Mouse (Mus musculus) MEL (cell line): ENCODE results near the gene Abcb9. TPM values are rescaled to one million over a fixed set of nuclear protein-coding genes. Genes with fewer than 3 reads are reported as not detected.

ENCODE experiments used
- DNase-seq: peaks from one replicate; pipeline ENCODE4 v3.0.0; 2011; ENCODE audit warnings: low read depth, low spot score
- H3K27ac ChIP-seq: 2 replicates; pipeline ENCODE4 v1.5.1; 2012; ENCODE audit warnings: low read depth, mild to moderate bottlenecking, control low read depth, low read length, moderate library complexity; ENCODE audit not compliant: control insufficient read depth
- H3K27me3 ChIP-seq, 2 experiments: fragments of 150-350 bp in 1 of 2; sonication (generic) in 1 of 2; 2 replicates each; pipeline ENCODE4 v1.6.1; 2012; ENCODE audit warnings: low read length in 2 of 2, mild to moderate bottlenecking in 2 of 2, improper control_type of control experiment in 1 of 2, moderate library complexity in 1 of 2; ENCODE audit not compliant: insufficient read depth in 2 of 2, control insufficient read depth in 1 of 2
- H3K36me3 ChIP-seq, 2 experiments: 2 replicates each; pipeline ENCODE4 v1.6.1; 2012 to 2014; ENCODE audit warnings: low read length in 2 of 2, improper control_type of control experiment in 1 of 2, inconsistent platforms in 1 of 2, mild to moderate bottlenecking in 1 of 2; ENCODE audit not compliant: insufficient read depth in 2 of 2, control insufficient read depth in 1 of 2
- H3K4me1 ChIP-seq, 2 experiments: fragments of 150-350 bp in 1 of 2; sonication (generic) in 1 of 2; 2 replicates each; pipeline ENCODE4 v1.6.1; 2012; ENCODE audit warnings: low read length in 2 of 2, improper control_type of control experiment in 1 of 2, mild to moderate bottlenecking in 1 of 2; ENCODE audit not compliant: insufficient read depth in 2 of 2, control insufficient read depth in 1 of 2
- H3K4me3 ChIP-seq, 2 experiments: fragments of 150-350 bp in 1 of 2; sonication (generic) in 1 of 2; 2 replicates each; pipeline ENCODE4 v1.5.1; 2012; ENCODE audit warnings: low read depth in 2 of 2, low read length in 2 of 2, mild to moderate bottlenecking in 2 of 2, moderate library complexity in 2 of 2, control low read depth in 1 of 2, improper control_type of control experiment in 1 of 2; ENCODE audit not compliant: control insufficient read depth in 1 of 2, insufficient read depth in 1 of 2
- H3K79me2 ChIP-seq: 2 replicates; pipeline ENCODE4 v1.6.1; 2012; ENCODE audit warnings: mild to moderate bottlenecking, low read length, moderate library complexity; ENCODE audit not compliant: control insufficient read depth, poor library complexity, insufficient read depth
- H3K9ac ChIP-seq: 2 replicates; pipeline ENCODE4 v1.6.1; 2012; ENCODE audit warnings: low read depth, mild to moderate bottlenecking, control low read depth, low read length, moderate library complexity; ENCODE audit not compliant: control insufficient read depth, poor library complexity, severe bottlenecking
- H3K9me3 ChIP-seq: fragments of 150-350 bp; sonication (generic); replicated peaks from 2 replicates; pipeline ENCODE4 v1.6.1; 2012; ENCODE audit warnings: mild to moderate bottlenecking, low read length, improper control_type of control experiment, moderate library complexity; ENCODE audit not compliant: insufficient read depth
- CHD1 ChIP-seq: IDR thresholded peaks from 2 replicates; pipeline ENCODE4 v1.6.1; 2012; ENCODE audit warnings: low read depth, mild to moderate bottlenecking, inconsistent platforms, low read length, improper control_type of control experiment
- CTCF ChIP-seq, 3 experiments: IDR thresholded peaks in 2 of 3; conservative IDR thresholded peaks in 1 of 3; 2 replicates each; pipeline ENCODE4 v1.5.1; 2011 to 2012; ENCODE audit warnings: low read length in 3 of 3, low read depth in 2 of 3, mild to moderate bottlenecking in 2 of 3, improper control_type of control experiment in 1 of 3, inconsistent platforms in 1 of 3, mixed read lengths in 1 of 3, moderate library complexity in 1 of 3; ENCODE audit not compliant: control insufficient read depth in 1 of 3, insufficient read depth in 1 of 3, poor library complexity in 1 of 3, severe bottlenecking in 1 of 3
- ETS1 ChIP-seq: IDR thresholded peaks from 2 replicates; pipeline ENCODE4 v1.6.1; 2012; ENCODE audit warnings: low read depth, mild to moderate bottlenecking, inconsistent platforms, low read length, improper control_type of control experiment, moderate library complexity
- HCFC1 ChIP-seq: IDR thresholded peaks from 2 replicates; pipeline ENCODE4 v1.6.1; 2012; ENCODE audit warnings: low read depth, mild to moderate bottlenecking, inconsistent platforms, low read length, improper control_type of control experiment, moderate library complexity
- MAX ChIP-seq: IDR thresholded peaks from 2 replicates; pipeline ENCODE4 v1.6.1; 2011; ENCODE audit warnings: low read length, improper control_type of control experiment
- MAZ ChIP-seq: IDR thresholded peaks from 2 replicates; pipeline ENCODE4 v1.6.1; 2012; ENCODE audit warnings: low read depth, mild to moderate bottlenecking, inconsistent platforms, low read length, improper control_type of control experiment
- MXI1 ChIP-seq: IDR thresholded peaks from 2 replicates; pipeline ENCODE4 v1.6.1; 2011; ENCODE audit warnings: mild to moderate bottlenecking, low read depth, low read length, improper control_type of control experiment
- MYB ChIP-seq: IDR thresholded peaks from 2 replicates; pipeline ENCODE4 v1.6.1; 2011; ENCODE audit warnings: mild to moderate bottlenecking, low read depth, low read length, improper control_type of control experiment
- NELFE ChIP-seq: IDR thresholded peaks from 2 replicates; pipeline ENCODE4 v1.6.1; 2011; ENCODE audit warnings: low read depth, low read length, improper control_type of control experiment
- NRF1 ChIP-seq: IDR thresholded peaks from 2 replicates; pipeline ENCODE4 v1.6.1; 2014; ENCODE audit warnings: low read depth, mild to moderate bottlenecking, inconsistent platforms, low read length, improper control_type of control experiment, moderate library complexity; ENCODE audit not compliant: poor library complexity, insufficient read depth, severe bottlenecking
- POLR2A ChIP-seq, 2 experiments: IDR thresholded peaks; 2 replicates each; pipeline ENCODE4 v1.6.1; 2011 to 2012; ENCODE audit warnings: low read length in 2 of 2, mild to moderate bottlenecking in 2 of 2, control low read depth in 1 of 2, improper control_type of control experiment in 1 of 2, low read depth in 1 of 2, moderate library complexity in 1 of 2; ENCODE audit not compliant: control insufficient read depth in 1 of 2, insufficient read depth in 1 of 2, poor library complexity in 1 of 2
- RAD21 ChIP-seq: IDR thresholded peaks from 2 replicates; pipeline ENCODE4 v1.6.1; 2011; ENCODE audit warnings: mild to moderate bottlenecking, low read depth, low read length, improper control_type of control experiment
- RCOR1 ChIP-seq: IDR thresholded peaks from 2 replicates; pipeline ENCODE4 v1.6.1; 2012; ENCODE audit warnings: low read depth, mild to moderate bottlenecking, inconsistent platforms, low read length, improper control_type of control experiment
- SIN3A ChIP-seq: IDR thresholded peaks from 2 replicates; pipeline ENCODE4 v1.6.1; 2012; ENCODE audit warnings: low read length, improper control_type of control experiment, inconsistent platforms
- SMC3 ChIP-seq: IDR thresholded peaks from 2 replicates; pipeline ENCODE4 v1.6.1; 2011; ENCODE audit warnings: low read depth, low read length, improper control_type of control experiment
- TCF12 ChIP-seq: IDR thresholded peaks from 2 replicates; pipeline ENCODE4 v1.6.1; 2014; ENCODE audit warnings: low read depth, mild to moderate bottlenecking, inconsistent platforms, low read length, improper control_type of control experiment, moderate library complexity
- UBTF ChIP-seq: IDR thresholded peaks from 2 replicates; pipeline ENCODE4 v1.6.1; 2012; ENCODE audit warnings: low read depth, mild to moderate bottlenecking, inconsistent platforms, low read length, improper control_type of control experiment, moderate library complexity, borderline replicate concordance; ENCODE audit not compliant: insufficient read depth
- USF1 ChIP-seq: IDR thresholded peaks from 2 replicates; pipeline ENCODE4 v1.6.1; 2014; ENCODE audit warnings: low read depth, mild to moderate bottlenecking, inconsistent platforms, low read length, improper control_type of control experiment, moderate library complexity
- USF2 ChIP-seq, 2 experiments: IDR thresholded peaks; 2 replicates each; pipeline ENCODE4 v1.6.1; 2011 to 2012; ENCODE audit warnings: improper control_type of control experiment in 2 of 2, low read length in 2 of 2, borderline replicate concordance in 1 of 2, inconsistent platforms in 1 of 2, low read depth in 1 of 2, mild to moderate bottlenecking in 1 of 2; ENCODE audit not compliant: insufficient read depth in 1 of 2
- ZMIZ1 ChIP-seq: IDR thresholded peaks from 2 replicates; pipeline ENCODE4 v1.6.1; 2012; ENCODE audit warnings: low read depth, mild to moderate bottlenecking, inconsistent platforms, low read length, improper control_type of control experiment, moderate library complexity
- ZNF384 ChIP-seq: IDR thresholded peaks from 2 replicates; pipeline ENCODE4 v1.6.1; 2012; ENCODE audit warnings: low read depth, mild to moderate bottlenecking, inconsistent platforms, low read length, improper control_type of control experiment
- polyA plus RNA-seq, 2 experiments: library from polyadenylated mRNA; stranded (reverse) in 1 of 2; unstranded in 1 of 2; fragments of >175 nt in 1 of 2; fragments of >200 nt in 1 of 2; gene quantifications; 2 replicates each; pipeline versions ENCODE4 v1.2.1 to v1.2.4; 2012; ENCODE audit warnings: low replicate concordance in 2 of 2, low read depth in 1 of 2; ENCODE audit not compliant: insufficient read length in 2 of 2, insufficient read depth in 1 of 2, missing spikeins in 1 of 2
- total RNA-seq: library from RNA; depleted of rRNA; stranded (reverse); fragments of 300-350 nt; gene quantifications from 2 replicates; pipeline ENCODE4 v1.2.3, GENCODE M21; 2012

Abcb9 gene
- total and polyA plus RNA-seq, 3 experiments = 2.4 to 8.1 TPM; not detected in 1

DNA sequence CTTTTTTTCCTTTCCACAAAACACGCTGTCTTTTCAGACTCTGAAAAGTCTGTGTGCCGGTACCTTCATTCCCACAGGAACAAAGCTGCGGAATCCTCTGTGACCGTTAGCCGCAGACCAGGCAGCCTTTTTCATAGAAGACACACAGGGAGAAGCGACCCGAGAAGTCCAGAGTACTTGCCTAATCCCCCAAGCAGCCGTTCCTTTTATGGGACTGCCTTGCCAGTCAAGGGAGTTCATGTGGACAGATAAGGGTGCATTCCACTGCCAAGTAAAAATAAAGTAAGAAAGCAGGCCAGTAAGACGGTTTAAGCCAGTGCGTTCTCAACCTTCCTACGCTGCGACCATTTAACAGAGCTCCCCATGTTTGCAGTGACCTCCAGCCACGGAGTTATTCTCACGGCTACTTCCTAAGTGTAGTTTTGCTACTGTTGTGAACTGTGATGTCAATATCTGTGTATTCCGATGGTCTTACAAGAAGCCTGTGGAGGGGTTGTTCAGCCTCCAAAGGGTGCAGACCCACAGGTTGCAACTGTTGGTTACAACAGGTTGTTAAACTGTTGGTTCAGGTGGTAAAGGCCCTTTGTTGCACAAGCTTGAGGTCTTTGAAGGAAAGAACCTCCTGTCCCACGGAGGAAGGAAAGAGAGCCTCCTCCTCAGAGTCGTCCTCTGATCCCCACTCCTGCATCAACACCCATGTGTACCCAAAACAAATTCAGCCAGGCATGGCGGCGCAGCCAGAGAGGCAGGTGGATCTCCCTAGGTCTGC, 67.7 kb downstream of the Abcb9 start (continued):
- TF ChIP-seq USF1 (no peak), TCF12 (peak; percentile 56), MAX (no peak)

DNA sequence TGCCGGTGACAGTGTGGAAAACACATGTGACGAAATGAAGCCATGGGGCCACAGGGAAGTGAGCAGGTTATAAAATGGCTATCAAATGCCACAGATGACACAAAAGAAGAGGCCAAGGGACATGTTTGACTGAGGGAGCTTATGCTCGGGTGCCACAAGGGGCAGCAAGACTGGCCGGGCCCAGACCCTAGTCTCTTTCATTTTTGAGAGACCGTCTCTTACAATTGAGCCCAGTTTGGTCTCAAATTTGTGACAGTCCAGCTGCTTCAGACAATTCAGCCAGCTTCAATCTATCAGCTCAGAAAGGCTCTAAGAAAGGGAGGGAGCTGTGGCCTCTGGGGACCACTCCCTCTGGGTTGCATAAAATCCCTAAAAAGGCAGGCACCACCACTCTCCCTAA, 69.0 kb downstream of the Abcb9 start:
- H3K9me3 ChIP-seq = no peaks in the 10 kb centered on the region
- TF ChIP-seq RCOR1 (no peak), CHD1 (no peak), NRF1 (no peak), SIN3A (no peak), NELFE (no peak)
- H3K79me2 ChIP-seq = peaks cover 88% of the 10 kb centered on the region
- H3K36me3 ChIP-seq = peaks cover 2 to 69% of the 10 kb centered on the region in 2 experiments
- H3K9ac ChIP-seq = no peak overlapping the region
- peaks cover 41 to 66% of the 10 kb centered on the region in 2 experiments for H3K4me1 ChIP-seq
- no peaks in the 10 kb centered on the region for H3K27me3 ChIP-seq
- no peak overlapping the region for H3K4me3 ChIP-seq
- DNase-seq = no peak
- no peak overlapping the region for H3K27ac ChIP-seq

DNA sequence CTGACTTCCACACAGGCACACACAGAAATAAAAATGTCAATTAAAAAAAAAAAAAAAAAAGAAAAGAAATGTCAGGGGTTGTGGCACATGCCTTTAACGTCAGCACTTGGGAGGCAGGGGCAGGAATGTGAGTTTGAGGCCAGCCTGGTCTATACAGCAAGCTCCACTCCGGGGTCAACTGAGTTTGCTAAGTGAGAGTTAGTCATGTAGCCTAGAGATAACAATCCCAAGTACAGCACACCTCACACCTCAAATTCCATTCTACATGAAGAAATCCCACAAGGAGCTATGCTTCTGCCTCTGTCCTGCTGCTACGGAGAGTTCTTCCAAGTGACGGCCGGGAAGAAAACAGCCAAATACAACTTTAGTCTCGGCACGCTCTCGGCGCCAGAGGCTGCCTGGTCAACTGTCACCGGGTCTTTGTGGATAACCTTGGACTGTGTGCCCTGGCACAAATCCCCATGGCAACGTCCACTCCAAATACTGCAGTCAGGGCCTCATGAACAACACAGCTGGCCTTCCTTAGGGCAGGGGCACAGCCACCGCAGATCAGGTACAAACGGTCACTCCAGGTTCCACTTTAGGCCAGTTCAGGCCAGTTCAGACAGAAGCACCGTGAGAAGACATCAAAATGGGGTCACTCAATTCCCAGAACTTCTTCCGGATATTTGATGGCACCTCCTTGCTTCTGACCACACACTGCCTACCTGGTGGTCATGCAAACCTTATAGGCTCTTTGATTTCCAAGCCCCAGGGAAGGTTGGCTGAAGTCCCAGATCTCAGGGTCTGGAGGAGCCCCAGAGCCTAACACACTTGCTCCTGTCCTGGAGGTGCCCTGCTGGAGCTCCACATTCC, 69.8 kb downstream of the Abcb9 start:
- no peak for DNase-seq
- peaks cover 2 to 75% of the 10 kb centered on the region in 2 experiments for H3K36me3 ChIP-seq
- H3K9me3 ChIP-seq = no peaks in the 10 kb centered on the region
- H3K79me2 ChIP-seq = peaks cover 90% of the 10 kb centered on the region
- no peak overlapping the region for H3K4me3 ChIP-seq
- no peak overlapping the region for H3K27ac ChIP-seq
- no peaks in the 10 kb centered on the region for H3K27me3 ChIP-seq
- TF ChIP-seq HCFC1 = no peak
- no peak for TF ChIP-seq RCOR1
- TF ChIP-seq RAD21 = no peak
- TF ChIP-seq SMC3 = no peak
- TF ChIP-seq MYB = no peak
- TF ChIP-seq CTCF (IDR thresholded peaks at IDR 0.05 in 2 of 3, conservative IDR thresholded peaks at IDR 0.05 in 1 of 3; ENCODE audit: control insufficient read depth in 1 of 3, insufficient read depth in 1 of 3, low read depth in 2 of 3, low read length in 3 of 3, poor library complexity in 1 of 3, severe bottlenecking in 1 of 3) = no peak
- no peak for TF ChIP-seq UBTF
- TF ChIP-seq MAZ = no peak
- no peak for TF ChIP-seq TCF12
- no peak for TF ChIP-seq ZNF384
- TF ChIP-seq USF2 (IDR thresholded peaks at IDR 0.05; ENCODE audit: borderline replicate concordance in 1 of 2, insufficient read depth in 1 of 2, low read depth in 1 of 2, low read length in 2 of 2) = no peak
- TF ChIP-seq MXI1 = no peak
- no peak for TF ChIP-seq ETS1
- TF ChIP-seq SIN3A = no peak; the same call in 1 of the 2 replicates
- no peak for TF ChIP-seq POLR2A (IDR thresholded peaks at IDR 0.05; ENCODE audit: control insufficient read depth in 1 of 2, insufficient read depth in 1 of 2, low read depth in 1 of 2, low read length in 2 of 2, poor library complexity in 1 of 2)
- TF ChIP-seq ZMIZ1 = no peak
- TF ChIP-seq USF1 = no peak
- TF ChIP-seq, all 39 proteins: peak for 0
- H3K9ac ChIP-seq = no peak overlapping the region
- H3K4me1 ChIP-seq = peaks cover 41 to 74% of the 10 kb centered on the region in 2 experiments
